Mouse (Mus musculus): ENCODE measurements at regions not wholly inside any gene's neighbourhood (a gene's known extent, or its start where the extent isn't known, plus 50 kb on each side); places are given as distances from the start of the nearest gene placed in this dataset.

- no peak for TF ChIP-seq CTCF (IDR thresholded peaks at IDR 0.05; ENCODE audit: extremely low read depth, insufficient read length, insufficient replicate concordance, low read depth, low read length)
- no peak for TF ChIP-seq POLR2A (IDR thresholded peaks at IDR 0.05; ENCODE audit: low read depth, low read length)
Observed at GRCm38 (mm10) chr3:35090496-35091133, 440.4 kb downstream of the Sox2 start.
